9 mouse cellular contexts compared by ENCODE assay signal in genomic region chr4:140038586-140039411, GRCm38 (mm10).
A peak's percentile ranks its signal among the peaks of the same experiment; 100 is the strongest.
DNase-seq lines count a peak whose midpoint lies in the region; ATAC-seq and TF ChIP-seq lines count a peak whose summit lies in the region.
"Had no signal": no experiment of that assay in that cellular context is flagged by ENCODE, and none has a peak within 500 bp of the region (broad histone marks: within the 10 kb centered on the region; RNA-seq: fewer than 3 reads in every experiment).

No protein-coding gene starts in this region.

- WGBS in hindbrain, embryonic 13.5 days: 4% methylated on average over 26 of the region's 26 CpGs
- 9% methylated on average over 26 of the region's 26 CpGs for WGBS in midbrain, postnatal 0 days

- H3K27me3 ChIP-seq in hindbrain, embryonic 13.5 days: peaks cover 42% of the 10 kb centered on the region
- peaks cover 4% of the 10 kb centered on the region; the same call in 1 of the 2 replicates for H3K27me3 ChIP-seq in midbrain, postnatal 0 days (ENCODE audit: insufficient read depth, low read length)

- peaks cover 9% of the 10 kb centered on the region; the same call in 1 of the 2 replicates for H3K9me3 ChIP-seq in hindbrain, embryonic 13.5 days
- H3K9me3 ChIP-seq in midbrain, postnatal 0 days (ENCODE audit: low read length): no peaks in the 10 kb centered on the region

- H3K9ac ChIP-seq in hindbrain, embryonic 13.5 days: peak overlapping the region; percentile 46
- H3K9ac ChIP-seq in midbrain, postnatal 0 days (replicated peaks; ENCODE audit: low read length, poor library complexity, severe bottlenecking): no peak overlapping the region
- H3K9ac ChIP-seq: lung, embryonic 14.5 days had no signal

- 0 out of 2 replicates have a peak, but pooled peaks cover 3% of the 10 kb centered on the region for H3K36me3 ChIP-seq in hindbrain, embryonic 13.5 days
- H3K36me3 ChIP-seq in midbrain, postnatal 0 days (ENCODE audit: insufficient read depth, low read length): no peaks in the 10 kb centered on the region

- H3K4me2 ChIP-seq in hindbrain, embryonic 13.5 days: no peak overlapping the region; the same call in 1 of the 2 replicates
- H3K4me2 ChIP-seq in midbrain, postnatal 0 days (ENCODE audit: low read depth, low read length, poor library complexity, severe bottlenecking): no peak overlapping the region

- no peak for DNase-seq in layer of hippocampus, adult 2 months (ENCODE audit: low spot score in 2 of 2)
- no peak for DNase-seq in layer of hippocampus, postnatal 36 days
- DNase-seq in cerebellum, postnatal 25 days: peak; percentile 48 to 56
- no peak for DNase-seq in midbrain, postnatal 0 days (ENCODE audit: low spot score)
- DNase-seq in heart, postnatal 25 days (ENCODE audit: low spot score): no peak
- DNase-seq in thymus, postnatal 36 days: no peak
- DNase-seq: kidney, postnatal 10 days had no signal

- peak overlapping the region; percentile 54 for H3K27ac ChIP-seq in layer of hippocampus, adult 2 months
- H3K27ac ChIP-seq in hindbrain, embryonic 13.5 days: no peak overlapping the region
- no peak overlapping the region for H3K27ac ChIP-seq in midbrain, postnatal 0 days (ENCODE audit: low read depth, low read length)

- intact Hi-C loops in heart, postnatal 25 days (cut with DNase I): no loop called here

- H3K4me3 ChIP-seq in layer of hippocampus, adult 2 months: no peak overlapping the region
- H3K4me3 ChIP-seq in hindbrain, embryonic 13.5 days: no peak overlapping the region
- H3K4me3 ChIP-seq in midbrain, postnatal 0 days (ENCODE audit: low read depth, low read length): no peak overlapping the region

- H3K4me1 ChIP-seq in hindbrain, embryonic 13.5 days (replicated peaks): peaks cover 27% of the 10 kb centered on the region
- peaks cover 13% of the 10 kb centered on the region; the same call in 1 of the 2 replicates for H3K4me1 ChIP-seq in midbrain, postnatal 0 days (ENCODE audit: insufficient read depth, low read length)

- no peak for TF ChIP-seq CTCF in layer of hippocampus, adult 2 months (conservative IDR thresholded peaks at IDR 0.05)
- TF ChIP-seq CTCF in midbrain, postnatal 0 days (IDR thresholded peaks at IDR 0.05): peak; percentile 15; the same call in 1 of the 2 replicates

- ATAC-seq in hindbrain, embryonic 13.5 days (ENCODE audit: low FRiP score): no peak
- ATAC-seq in midbrain, postnatal 0 days (ENCODE audit: low FRiP score): no peak

Comparison
In these comparisons a context has a peak if more than half of its experiments do, and no peak if none do; other contexts are left out.
1. DNase-seq: peak in cerebellum, postnatal 25 days (2 of 2); none in layer of hippocampus, adult 2 months (0 of 2), layer of hippocampus, postnatal 36 days (0 of 2), midbrain, postnatal 0 days (single experiment), heart, postnatal 25 days (single experiment) and thymus, postnatal 36 days (0 of 2).